Mouse (Mus musculus) heart, postnatal 0 days (tissue): ENCODE data around the gene Bola3. TPM values are rescaled to one million over a fixed set of nuclear protein-coding genes. Genes with fewer than 3 reads are reported as not detected.

ENCODE experiments used
- ATAC-seq: fragments of 200-750 bp; cut with Nextera tagmentation; 2 replicates; pipeline ENCODE4 v1.8.0; 2017; ENCODE audit warnings: low read depth, moderate number of reproducible peaks, moderate library complexity; ENCODE audit not compliant: insufficient read depth
- DNase-seq: peaks from one replicate; pipeline ENCODE4 v3.0.0-alpha.2; 2016; ENCODE audit warnings: low spot score
- H3K27ac ChIP-seq: fragments of 300-500 bp; sonication (generic); 2 replicates; pipeline ENCODE4 v1.5.1; 2014; ENCODE audit warnings: low read depth, mild to moderate bottlenecking
- H3K27me3 ChIP-seq: fragments of 300-500 bp; sonication (generic); 2 replicates; pipeline ENCODE4 v1.6.1; 2014; ENCODE audit warnings: low read length, mixed read lengths; ENCODE audit not compliant: control insufficient read depth, insufficient read depth
- H3K36me3 ChIP-seq: fragments of 300-500 bp; sonication (generic); replicated peaks from 2 replicates; pipeline ENCODE4 v1.6.1; 2014; ENCODE audit warnings: low read length, mixed read lengths; ENCODE audit not compliant: control insufficient read depth, insufficient read depth
- H3K4me1 ChIP-seq: fragments of 300-500 bp; sonication (generic); 2 replicates; pipeline ENCODE4 v1.6.1; 2014; ENCODE audit warnings: antibody characterized with exemption; ENCODE audit not compliant: control insufficient read depth, insufficient read depth
- H3K4me2 ChIP-seq: fragments of 300-500 bp; sonication (generic); 2 replicates; pipeline ENCODE4 v1.6.1; 2014; ENCODE audit warnings: low read depth, mild to moderate bottlenecking, low read length, moderate library complexity
- H3K4me3 ChIP-seq: fragments of 300-500 bp; sonication (generic); 2 replicates; pipeline ENCODE4 v1.5.1; 2014; ENCODE audit warnings: low read depth, low read length
- H3K9ac ChIP-seq: fragments of 300-500 bp; sonication (generic); replicated peaks from 2 replicates; pipeline ENCODE4 v1.6.1; 2014; ENCODE audit warnings: low read depth, low read length, mixed read lengths
- H3K9me3 ChIP-seq: fragments of 300-500 bp; sonication (generic); replicated peaks from 2 replicates; pipeline ENCODE4 v1.6.1; 2016; ENCODE audit warnings: low read length; ENCODE audit not compliant: control insufficient read depth
- CTCF ChIP-seq: IDR thresholded peaks from 2 replicates; pipeline ENCODE4 v1.5.1; 2016; ENCODE audit warnings: antibody characterized with exemption, control low read depth, low read depth
- EP300 ChIP-seq: IDR thresholded peaks from 2 replicates; pipeline ENCODE4 v1.6.1; 2016; ENCODE audit warnings: antibody characterized with exemption, low read depth
- WGBS: fragments of 180-500 bp; shearing (Covaris S2); extraction: QIAGEN DNeasy Blood & Tissue Kit; methylation state at CpG from one replicate; pipeline ENCODE4 v1.1.7; 2014; 5-methylcytosine and 5-hydroxymethylcytosine counted together
- polyA plus RNA-seq: library from polyadenylated mRNA; unstranded; fragments of >200 nt; fragmentation: Nextera tagmentation; extraction: Ambion mirVana; gene quantifications from 2 replicates; pipeline ENCODE4 v1.2.1, GENCODE M21; 2015
- total RNA-seq: library from RNA; depleted of rRNA; stranded (reverse); fragments of >200 nt; gene quantifications from 2 replicates; pipeline ENCODE4 v1.2.3, GENCODE M21; 2014; ENCODE audit warnings: low replicate concordance; rRNA removed

Bola3 gene
- total RNA-seq = 32.0 and 36.3 TPM in 2 replicates
- 492 and 553 TPM in 2 replicates for polyA plus RNA-seq

GRCm38 (mm10) chr6:83348873-83349272 lies at the start of gene Bola3:
TSS of gene Bola3 (plus strand) at chr6:83349147.
- no peak for DNase-seq
- peak within 1 kb of the TSS; percentile 77 for H3K4me2 ChIP-seq
- H3K27me3 ChIP-seq = no peaks in the 10 kb centered on the region
- H3K9ac ChIP-seq = peak within 1 kb of the TSS; percentile 71
- 32% methylated on average over 6 of the region's 6 CpGs for WGBS
- TF ChIP-seq CTCF (no peak), EP300 (no peak)
- H3K4me3 ChIP-seq = peak within 1 kb of the TSS; percentile 66
- H3K27ac ChIP-seq = peak within 1 kb of the TSS; percentile 52
- peaks cover 21% of the 10 kb centered on the region for H3K36me3 ChIP-seq
- ATAC-seq = no peak
- no peaks in the 10 kb centered on the region for H3K9me3 ChIP-seq
- no peaks in the 10 kb centered on the region; the same call in 1 of the 2 replicates for H3K4me1 ChIP-seq

GRCm38 (mm10) chr6:83300447-83301229 lies 48.3 kb upstream of the Bola3 start:
- no peak for ATAC-seq
- Histone ChIP-seq H3K36me3 (no peaks in the 10 kb centered on the region), H3K4me2 (no peak overlapping the region), H3K4me1 (no peaks in the 10 kb centered on the region), H3K27me3 (no peaks in the 10 kb centered on the region), H3K9me3 (no peaks in the 10 kb centered on the region), H3K9ac (no peak overlapping the region), H3K27ac (no peak overlapping the region), H3K4me3 (no peak overlapping the region)
- 55% methylated on average over 7 of the region's 7 CpGs for WGBS
- no peak for DNase-seq
- TF ChIP-seq CTCF = no peak
- no peak for TF ChIP-seq EP300

GRCm38 (mm10) chr6:83301294-83301693 lies 47.7 kb upstream of the Bola3 start:
- no peak overlapping the region for H3K4me3 ChIP-seq
- no peak for TF ChIP-seq EP300
- TF ChIP-seq CTCF = no peak
- H3K27ac ChIP-seq = no peak overlapping the region
- WGBS = 64% methylated on average over 2 of the region's 2 CpGs
- no peaks in the 10 kb centered on the region for H3K27me3 ChIP-seq
- H3K4me2 ChIP-seq = no peak overlapping the region
- H3K4me1 ChIP-seq = no peaks in the 10 kb centered on the region
- peaks cover 4% of the 10 kb centered on the region for H3K36me3 ChIP-seq
- ATAC-seq = no peak
- H3K9ac ChIP-seq = no peak overlapping the region
- no peak for DNase-seq
- no peaks in the 10 kb centered on the region for H3K9me3 ChIP-seq

GRCm38 (mm10) chr6:83302264-83302663 lies 46.7 kb upstream of the Bola3 start:
- H3K4me2 ChIP-seq = no peak overlapping the region
- H3K9me3 ChIP-seq = no peaks in the 10 kb centered on the region
- H3K9ac ChIP-seq = no peak overlapping the region
- no peak overlapping the region for H3K27ac ChIP-seq
- no peaks in the 10 kb centered on the region for H3K27me3 ChIP-seq
- WGBS = 71% methylated on average over 5 of the region's 5 CpGs
- no peaks in the 10 kb centered on the region for H3K4me1 ChIP-seq
- no peak for TF ChIP-seq EP300
- no peak for TF ChIP-seq CTCF
- H3K36me3 ChIP-seq = peaks cover 12% of the 10 kb centered on the region
- no peak for ATAC-seq
- no peak overlapping the region for H3K4me3 ChIP-seq
- DNase-seq = no peak

- Histone ChIP-seq H3K4me2 (no peak overlapping the region), H3K4me3 (no peak overlapping the region), H3K27ac (no peak overlapping the region), H3K9me3 (no peaks in the 10 kb centered on the region), H3K4me1 (no peaks in the 10 kb centered on the region), H3K36me3 (peaks cover 26% of the 10 kb centered on the region), H3K9ac (no peak overlapping the region), H3K27me3 (no peaks in the 10 kb centered on the region)
- no peak for TF ChIP-seq CTCF
- TF ChIP-seq EP300 = no peak
- no peak for ATAC-seq
- 93% methylated on average over 7 of the region's 7 CpGs for WGBS
- no peak for DNase-seq
Measured at GRCm38 (mm10) chr6:83309017-83309416, 39.9 kb upstream of the Bola3 start.

- WGBS = 91% methylated on average over 11 of the region's 11 CpGs
- no peak overlapping the region for H3K4me3 ChIP-seq
- TF ChIP-seq CTCF (no peak), EP300 (no peak)
- DNase-seq (no peak), ATAC-seq (no peak)
- H3K4me1 ChIP-seq = no peaks in the 10 kb centered on the region
- H3K27me3 ChIP-seq = no peaks in the 10 kb centered on the region
- no peak overlapping the region for H3K27ac ChIP-seq
- H3K9ac ChIP-seq = no peak overlapping the region
- peaks cover 23% of the 10 kb centered on the region for H3K36me3 ChIP-seq
- H3K4me2 ChIP-seq = no peak overlapping the region
- H3K9me3 ChIP-seq = no peaks in the 10 kb centered on the region
Measured at GRCm38 (mm10) chr6:83311206-83311605, 37.7 kb upstream of the Bola3 start.
